Mouse (Mus musculus): ENCODE data around the gene Cep104.
A peak's percentile ranks its signal among the peaks of the same experiment; 100 is the strongest.

The Cep104 gene

DNA sequence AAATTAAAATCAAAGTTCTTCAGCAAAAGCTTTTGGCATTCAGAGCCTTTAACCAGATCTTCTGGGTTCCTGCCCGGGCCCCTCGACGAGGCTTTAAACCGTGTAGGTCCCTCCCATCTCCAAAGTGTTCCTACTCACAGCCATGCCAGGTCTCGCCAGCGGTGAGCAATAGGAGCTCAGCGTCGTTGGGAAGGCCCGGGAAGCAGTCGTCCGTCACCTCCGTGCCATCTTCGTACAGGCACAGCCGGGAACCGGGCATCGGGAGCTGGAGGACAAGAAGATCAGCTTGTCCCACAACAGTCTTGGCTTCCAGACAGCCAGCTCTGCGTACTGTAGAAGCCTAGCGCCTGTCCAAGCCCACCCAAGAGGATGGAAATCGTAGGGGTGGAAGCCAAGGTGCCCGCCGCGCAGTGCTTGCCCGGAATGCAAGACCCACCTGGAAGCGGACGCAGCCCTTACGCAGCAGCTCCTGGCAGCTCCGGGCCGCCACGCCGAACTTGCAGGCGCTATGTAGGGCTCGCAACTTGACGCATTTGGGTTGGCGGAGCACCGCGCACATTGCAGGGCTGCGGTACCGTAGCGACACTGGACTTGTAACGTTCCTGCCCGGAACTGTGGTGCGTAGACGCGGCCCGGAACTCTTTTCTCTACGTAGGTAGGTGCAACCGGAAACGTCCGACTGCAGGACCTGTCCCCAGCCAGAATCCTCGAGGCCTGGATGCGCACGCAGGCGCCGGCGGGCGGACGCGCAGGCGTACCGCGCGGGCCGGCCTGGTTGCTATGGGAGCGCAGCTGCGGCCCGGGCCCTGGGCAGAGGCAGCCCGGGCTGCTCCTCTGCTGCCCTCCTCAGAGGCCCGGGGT lies at the start of gene Cep104, which contains the start of gene Dffb:
Gene Cep104 (plus strand): TSS at position 764 of the 861 bp plus-strand sequence.
Gene Dffb (minus strand): TSS at position 696 of the 861 bp plus-strand sequence.
- peak; percentile 87 to 93 for DNase-seq (ENCODE audit: low spot score in 2 of 2)

DNA sequence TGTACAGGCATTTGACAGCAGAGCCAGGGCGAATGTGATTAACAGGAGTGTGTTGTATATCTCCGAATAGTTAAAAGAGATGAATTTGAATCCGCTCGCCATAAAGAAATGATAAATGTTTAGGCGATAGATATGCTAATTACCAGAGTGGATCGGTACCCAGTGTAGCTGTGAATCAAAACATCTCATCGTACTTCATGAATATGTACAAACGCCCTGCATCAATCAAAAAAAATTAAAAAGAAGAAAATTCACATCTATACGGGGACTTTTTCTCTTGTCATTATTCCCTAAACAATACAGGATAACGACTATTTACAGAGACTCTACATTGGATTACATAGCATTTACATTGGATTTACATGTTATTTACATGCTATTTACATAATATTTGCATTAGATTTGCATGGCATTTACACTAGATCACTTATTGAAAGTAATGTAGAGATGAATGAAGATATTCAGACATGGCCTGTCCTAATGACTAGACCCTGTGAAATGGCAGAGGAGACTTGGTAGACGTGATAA lies 46.2 kb upstream of the Cep104 start:
- no peak for DNase-seq (ENCODE audit: low spot score in 2 of 2)

DNA sequence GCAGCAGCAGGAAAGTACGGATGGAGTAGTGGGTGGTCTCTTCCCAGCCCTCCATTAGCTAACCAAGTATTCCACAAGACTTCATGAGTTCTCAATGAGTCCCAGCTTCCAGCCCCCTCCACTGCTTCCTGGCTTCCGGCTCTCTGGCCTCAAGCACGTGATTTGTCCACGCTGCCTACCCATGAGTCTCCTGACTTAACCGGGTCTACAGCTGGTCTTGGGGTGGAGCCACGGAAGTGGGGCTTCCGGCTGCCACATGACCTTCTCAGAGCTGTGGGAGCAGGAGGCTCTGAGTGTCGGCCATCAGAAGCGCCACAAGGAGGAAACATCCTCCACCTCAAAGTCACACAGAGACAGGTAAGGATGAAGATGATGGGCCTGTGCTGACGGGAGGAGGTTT lies 45.6 kb upstream of the Cep104 start:
- DNase-seq (ENCODE audit: low spot score in 2 of 2) = no peak

DNA sequence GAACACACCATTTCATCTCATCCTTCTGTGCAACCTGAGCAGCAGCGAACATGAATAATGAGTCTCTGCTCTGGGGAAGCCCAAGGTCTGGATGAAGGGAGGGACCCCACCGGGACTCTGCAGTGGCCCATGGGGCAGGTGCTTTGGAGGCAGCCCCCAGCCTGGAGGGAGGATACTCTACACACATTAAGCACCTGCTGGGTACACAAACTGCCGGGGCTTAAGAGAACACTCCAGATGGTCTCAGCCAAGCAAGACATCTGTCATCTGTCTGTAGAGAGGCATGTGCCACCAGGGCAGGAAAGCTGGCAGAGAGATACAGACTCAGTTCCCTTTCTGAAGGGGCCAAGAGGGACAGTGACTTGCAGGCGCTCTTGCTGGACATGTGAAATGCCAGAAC lies 45.1 kb upstream of the Cep104 start:
- DNase-seq (ENCODE audit: low spot score in 2 of 2) = no peak

DNA sequence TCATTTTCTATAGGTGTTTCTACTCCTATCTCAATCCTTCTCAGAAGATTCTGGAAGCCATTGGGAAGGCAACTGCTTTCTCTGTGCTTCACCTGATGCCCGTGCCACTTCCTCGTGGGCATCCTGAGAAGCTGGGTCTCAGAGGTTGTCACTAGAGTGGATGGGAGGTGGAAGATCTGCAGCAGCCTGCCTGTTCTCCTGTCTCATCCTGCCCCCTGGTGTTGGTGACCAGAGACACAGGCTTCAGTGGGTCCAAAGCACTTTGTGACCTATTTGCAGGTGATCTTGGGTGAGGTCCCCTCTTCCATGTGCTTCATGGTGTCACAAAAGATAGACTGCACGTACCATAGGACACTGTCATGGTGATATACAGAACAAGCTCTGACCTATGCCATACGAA lies 31.8 kb upstream of the Cep104 start:
- peak in 1 of 2 experiments; percentile 18 for DNase-seq (ENCODE audit: low spot score in 2 of 2)

DNA sequence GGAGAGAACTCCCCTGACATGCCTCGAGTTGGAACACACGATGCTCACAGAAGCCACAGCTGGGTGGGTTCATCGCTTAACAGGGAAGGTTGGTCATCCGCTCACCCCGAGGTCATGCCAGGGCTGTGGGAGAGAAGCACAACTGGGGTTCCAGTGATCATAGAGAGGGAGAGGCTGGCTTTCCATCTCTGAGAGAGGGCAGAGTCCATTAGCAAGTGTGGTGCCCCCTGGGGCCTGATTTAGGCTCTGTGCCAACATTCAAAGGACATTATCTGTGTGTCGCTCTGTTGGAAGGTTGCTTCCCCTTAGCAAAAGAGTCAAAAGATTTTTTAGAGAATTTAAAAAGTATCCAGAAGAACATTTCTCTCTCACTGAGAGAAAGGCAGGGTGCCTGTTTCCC lies 30.7 kb upstream of the Cep104 start:
- DNase-seq (ENCODE audit: low spot score in 2 of 2) = no peak

DNA sequence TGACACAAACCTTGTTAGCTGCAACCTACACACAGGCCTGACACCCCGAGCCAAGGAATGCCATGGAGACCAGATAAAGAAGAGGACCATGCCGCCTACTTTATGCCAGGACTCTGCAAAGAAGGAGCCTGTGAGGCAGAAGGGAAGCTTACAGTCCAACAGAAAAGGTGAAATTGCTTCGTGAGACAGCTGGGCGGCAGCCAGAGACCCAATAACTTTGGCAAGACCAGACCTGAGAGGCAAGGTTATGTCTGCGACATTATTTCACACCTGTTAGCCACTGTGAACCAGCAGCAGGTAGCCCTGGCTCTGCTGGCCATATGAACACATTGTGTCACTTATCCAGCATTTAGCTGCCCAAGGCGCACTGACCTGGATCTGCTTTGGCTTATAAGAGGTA lies 29.3 kb upstream of the Cep104 start:
- DNase-seq (ENCODE audit: low spot score in 2 of 2) = no peak

DNA sequence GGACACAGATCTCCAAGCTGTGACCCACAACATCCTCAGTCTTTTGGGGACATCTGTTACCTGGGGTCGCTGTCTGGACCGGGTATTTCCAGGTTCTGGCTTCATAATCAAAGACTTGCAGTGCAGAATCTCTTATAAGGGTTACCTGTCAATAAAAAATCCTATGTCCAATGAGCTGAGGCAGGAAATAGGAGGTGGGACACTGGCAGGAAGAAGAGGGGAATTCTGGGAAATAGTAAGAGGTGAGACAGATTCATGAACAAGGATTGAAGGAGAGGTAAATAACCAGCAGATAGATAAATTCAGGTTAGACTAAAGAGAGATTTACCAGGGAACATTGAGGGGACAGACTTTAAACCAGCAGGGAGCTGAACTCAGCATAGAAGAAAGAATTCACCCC lies 24.6 kb upstream of the Cep104 start:
- no peak for DNase-seq (ENCODE audit: low spot score in 2 of 2)

DNA sequence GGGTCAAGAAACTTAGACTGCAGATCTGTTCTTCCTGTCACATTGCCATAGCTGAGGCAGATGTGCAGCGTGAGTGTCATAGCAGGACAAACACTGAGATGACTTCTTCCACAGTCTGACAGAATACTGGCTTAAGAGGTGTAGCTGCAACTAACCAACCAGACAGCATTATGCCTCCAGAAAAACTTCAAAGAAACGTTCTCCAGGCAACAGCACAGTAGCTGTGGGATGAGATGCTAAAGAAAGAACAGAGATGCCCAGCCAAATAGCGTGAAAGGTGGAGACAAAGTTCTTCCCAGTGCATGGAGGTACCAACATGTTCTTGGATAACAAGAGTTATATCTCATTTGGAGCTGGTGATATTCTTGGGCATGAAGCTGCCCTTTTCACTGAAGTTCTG lies 23.8 kb upstream of the Cep104 start:
- DNase-seq (ENCODE audit: low spot score in 2 of 2) = no peak

DNA sequence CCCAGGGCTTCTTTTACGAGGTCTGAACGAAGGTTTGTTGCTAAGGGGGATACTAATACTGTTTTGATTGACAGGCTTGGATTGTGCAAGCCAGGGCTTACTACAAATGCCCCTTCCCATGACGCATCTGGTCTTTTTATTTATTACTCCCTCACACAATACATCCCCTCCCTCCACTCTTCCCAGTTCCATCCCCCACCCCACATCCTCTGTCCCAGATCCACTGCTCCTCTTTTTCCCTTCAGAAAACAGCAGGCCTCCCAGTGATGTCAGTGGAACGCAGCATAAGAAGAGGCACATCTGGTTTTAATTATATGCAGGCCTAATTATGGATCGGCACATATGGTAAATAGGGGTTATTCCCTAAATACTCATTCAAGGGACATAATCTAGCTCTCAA lies 23.3 kb upstream of the Cep104 start:
- no peak for DNase-seq (ENCODE audit: low spot score in 2 of 2)

DNA sequence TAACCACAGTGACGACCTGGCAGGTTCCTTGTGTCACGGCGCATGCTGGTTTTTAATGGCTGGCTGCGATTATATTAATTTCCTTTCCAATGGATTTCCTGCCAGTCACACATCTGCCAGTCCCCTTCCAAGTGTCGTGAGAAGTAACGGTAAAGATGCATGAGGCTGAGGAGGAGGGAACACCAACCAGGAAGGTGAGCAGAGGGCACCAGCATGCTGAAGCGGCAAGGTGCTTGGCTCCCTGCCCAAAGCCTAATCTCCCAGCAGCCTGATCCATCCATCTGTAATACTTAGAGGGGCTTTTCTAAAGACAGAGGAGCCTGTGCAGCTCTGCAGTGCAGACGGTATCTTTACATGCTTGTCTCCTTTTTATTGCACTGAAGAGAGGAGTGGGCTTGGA lies 19.3 kb upstream of the Cep104 start:
- DNase-seq (ENCODE audit: low spot score in 2 of 2) = no peak

DNA sequence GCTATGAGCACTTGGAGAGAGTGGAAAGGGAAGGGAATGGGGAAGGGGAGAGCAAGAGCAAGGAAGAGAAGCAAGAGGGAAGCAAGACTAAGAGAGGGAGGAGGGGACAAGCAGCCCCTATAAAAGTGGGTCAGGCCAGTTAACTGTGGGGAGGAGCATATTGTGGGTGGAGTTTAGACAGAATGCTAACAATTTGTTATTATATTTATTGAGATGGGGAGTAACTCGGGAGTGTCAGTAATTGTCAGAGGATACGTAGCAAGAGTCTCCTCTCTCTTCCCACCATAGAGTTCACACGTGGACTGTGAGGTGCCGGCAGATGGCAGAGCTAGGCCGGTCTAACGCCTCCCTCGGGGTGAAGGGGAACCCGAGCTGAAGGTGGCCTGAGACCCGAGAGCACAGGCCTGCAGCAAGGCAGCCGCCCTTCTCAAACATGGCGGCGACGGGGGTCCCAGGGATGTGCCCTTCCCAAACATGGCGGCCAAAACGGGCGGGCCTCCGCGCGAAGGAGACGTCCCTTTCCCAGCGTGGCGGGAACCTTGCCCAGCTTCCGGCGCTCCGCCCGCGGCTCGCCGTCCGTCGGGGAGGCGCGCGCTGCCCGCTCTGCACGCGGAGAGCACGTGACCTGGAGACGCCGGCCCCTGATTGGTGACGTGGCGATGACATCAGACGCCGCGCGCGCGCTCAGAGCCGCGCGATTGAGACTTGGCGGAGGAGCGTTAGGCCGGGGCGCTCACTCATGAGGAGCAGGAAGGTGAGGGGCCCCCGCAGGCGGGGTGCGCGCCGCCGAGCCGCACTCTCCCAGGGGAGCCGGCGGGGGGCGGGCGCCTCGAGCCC lies 18.2 kb upstream of the Cep104 start, which contains the start of gene A430005L14Rik:
Gene A430005L14Rik (plus strand): TSS at position 669 of the 837 bp plus-strand sequence.
- peak; percentile 90 to 95 for DNase-seq (ENCODE audit: low spot score in 2 of 2)

DNA sequence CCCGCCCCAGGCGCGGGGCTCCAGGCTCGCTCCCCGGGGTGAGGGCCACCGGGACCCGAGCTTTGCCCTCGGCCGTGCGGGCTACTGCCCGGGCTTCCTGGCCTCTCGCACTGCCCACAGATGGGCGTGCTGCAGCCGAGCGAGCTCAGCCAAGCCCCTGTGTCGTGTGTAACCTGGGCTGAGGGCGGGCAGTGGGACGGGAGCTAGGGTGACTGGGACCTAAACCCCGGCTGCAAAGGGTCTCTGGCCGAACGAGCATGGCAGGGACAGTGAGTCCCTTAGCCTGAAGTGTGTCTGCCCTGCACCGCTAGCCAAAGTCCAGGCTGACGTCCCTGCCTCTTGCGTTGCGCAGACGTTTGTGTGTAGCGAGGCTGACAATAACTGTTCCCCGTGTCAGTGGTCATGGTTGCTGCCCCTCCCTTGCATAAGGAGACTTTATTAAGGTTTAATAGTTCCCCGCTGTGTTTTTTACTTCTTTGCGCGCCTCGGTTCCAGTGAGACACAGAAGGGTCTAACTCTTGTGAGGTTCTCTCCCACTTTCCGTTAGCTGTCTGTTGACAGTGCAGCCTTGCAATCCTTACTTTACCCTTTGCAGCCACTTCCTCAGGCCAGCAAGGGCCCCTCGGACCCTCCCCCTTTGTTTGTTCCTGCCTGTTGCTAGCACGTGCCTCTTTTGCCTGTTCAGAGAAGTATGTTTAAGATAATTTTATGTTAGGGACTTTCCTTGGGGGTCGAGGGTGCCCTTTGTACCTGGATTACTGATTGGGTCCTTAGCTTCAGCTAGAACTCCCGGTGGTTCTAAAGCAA lies 17.3 kb upstream of the Cep104 start:
- no peak for DNase-seq (ENCODE audit: low spot score in 2 of 2)

DNA sequence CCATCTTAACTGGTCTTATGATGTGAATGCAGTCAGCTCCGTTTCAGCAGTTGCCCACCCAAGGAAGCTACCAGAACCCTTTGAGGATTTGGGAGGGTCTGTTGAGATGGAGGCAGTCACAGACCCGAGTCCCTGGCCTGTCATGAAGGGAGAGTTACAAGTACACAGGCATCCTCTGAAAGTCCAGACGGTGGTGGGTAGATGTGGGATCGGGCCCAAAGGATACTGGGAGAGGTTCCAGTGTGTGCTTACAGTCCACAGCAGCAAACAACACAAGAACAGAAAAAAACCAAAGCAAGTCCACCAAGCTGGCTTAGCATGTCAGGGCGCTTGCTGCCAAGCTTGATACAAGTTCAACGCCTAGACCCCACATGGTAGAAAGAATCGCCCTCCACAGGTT lies 12.4 kb upstream of the Cep104 start:
- DNase-seq (ENCODE audit: low spot score in 2 of 2) = no peak

DNA sequence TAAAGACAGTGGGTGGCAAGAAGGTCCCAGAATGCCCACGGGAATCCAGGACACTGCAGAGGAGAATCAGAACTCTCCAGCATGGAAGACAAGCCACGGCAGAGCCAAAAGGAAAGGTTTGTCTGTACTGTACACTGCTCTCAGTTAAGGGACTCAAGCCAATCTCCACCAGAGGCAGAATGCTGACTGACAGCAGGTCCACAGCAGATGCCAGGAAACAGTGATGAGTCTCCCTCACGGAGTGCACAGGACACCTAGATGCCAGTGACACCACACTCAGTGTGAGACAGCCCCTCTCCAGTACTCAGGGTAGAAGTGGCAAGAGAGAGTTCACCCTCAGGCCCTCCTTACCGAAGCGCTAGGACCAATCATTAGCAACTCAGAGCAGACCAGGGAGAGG lies 8.3 kb upstream of the Cep104 start:
- no peak for DNase-seq (ENCODE audit: low spot score in 2 of 2)

DNA sequence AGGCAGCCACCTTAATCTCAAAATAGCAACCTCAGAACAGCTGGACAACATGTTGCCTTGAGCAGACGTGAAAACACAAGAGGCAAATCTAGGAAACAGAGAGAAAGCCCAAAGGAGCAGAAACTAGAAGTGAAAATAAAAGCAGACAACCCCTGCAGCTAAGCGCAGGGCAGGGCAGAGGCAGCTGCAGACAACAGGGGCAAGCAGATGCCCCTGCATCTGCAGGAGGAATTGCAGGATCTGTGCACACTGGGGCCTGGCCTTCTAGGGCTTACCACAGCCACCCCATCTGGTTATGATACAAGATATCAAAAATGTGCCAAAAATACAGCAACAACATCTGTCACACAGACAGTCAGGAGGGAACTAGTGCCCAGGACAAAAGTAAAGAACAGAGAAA lies 7.4 kb upstream of the Cep104 start:
- no peak for DNase-seq (ENCODE audit: low spot score in 2 of 2)

DNA sequence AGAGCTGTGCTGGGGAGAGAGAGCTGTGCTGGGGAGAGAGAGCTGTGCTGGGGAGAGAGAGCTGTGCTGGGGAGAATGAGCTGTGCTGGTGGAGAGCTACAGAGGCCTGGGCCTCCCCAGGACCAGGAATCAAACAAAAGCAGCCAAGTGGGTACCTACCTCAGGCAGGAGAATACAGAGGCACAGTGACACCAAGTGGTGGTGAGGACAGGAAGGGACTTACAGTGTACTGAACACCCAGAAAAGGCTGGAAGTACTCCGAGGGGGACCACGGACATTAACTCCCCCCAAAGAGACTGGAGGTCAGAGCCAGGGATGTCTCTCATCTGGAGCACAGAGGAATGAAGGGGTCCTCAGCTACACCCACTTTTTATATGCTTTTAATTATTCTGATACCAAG lies 6.9 kb upstream of the Cep104 start:
- DNase-seq (ENCODE audit: low spot score in 2 of 2) = no peak

DNA sequence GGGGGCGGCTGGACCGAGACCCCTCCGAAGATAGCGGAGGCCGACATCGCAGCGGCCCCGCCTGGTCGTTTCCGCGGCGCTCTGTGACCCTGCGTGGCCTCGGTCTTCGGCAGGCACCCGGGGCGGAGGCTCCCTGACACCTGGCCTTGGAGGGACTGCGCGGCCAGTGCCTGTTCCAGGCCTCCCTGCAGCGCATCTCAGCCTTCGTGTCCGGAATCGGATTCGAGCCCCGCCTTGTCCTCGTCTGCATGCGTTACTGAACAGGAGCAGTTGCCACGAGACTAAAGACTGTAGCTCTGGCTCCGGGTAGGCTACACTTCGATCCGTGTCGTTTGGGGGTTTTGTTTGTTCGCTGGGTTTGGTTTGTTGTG lies 283 bp downstream of the Cep104 start:
- peak in 1 of 2 experiments; percentile 6 for DNase-seq (ENCODE audit: low spot score in 2 of 2)

DNA sequence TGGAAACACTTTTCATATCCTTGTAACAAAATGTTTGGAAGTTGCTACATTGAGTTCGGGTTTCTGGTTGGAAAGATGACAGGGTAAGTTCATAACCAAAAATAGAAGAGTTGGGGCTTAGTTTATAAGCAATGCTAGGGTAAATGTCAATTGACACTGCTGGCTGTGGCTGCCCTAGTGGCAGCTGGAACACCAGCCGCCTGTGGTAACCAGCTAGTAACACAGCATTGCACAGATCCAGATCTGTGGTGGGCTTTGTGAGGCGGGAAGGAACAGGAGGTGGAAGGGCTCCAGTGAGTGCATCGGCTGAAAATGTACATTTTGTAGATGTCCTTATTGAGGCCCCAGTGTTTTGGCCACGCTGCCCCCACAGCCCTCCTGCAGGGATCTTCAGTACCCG lies 774 bp downstream of the Cep104 start:
- no peak for DNase-seq (ENCODE audit: low spot score in 2 of 2)

DNA sequence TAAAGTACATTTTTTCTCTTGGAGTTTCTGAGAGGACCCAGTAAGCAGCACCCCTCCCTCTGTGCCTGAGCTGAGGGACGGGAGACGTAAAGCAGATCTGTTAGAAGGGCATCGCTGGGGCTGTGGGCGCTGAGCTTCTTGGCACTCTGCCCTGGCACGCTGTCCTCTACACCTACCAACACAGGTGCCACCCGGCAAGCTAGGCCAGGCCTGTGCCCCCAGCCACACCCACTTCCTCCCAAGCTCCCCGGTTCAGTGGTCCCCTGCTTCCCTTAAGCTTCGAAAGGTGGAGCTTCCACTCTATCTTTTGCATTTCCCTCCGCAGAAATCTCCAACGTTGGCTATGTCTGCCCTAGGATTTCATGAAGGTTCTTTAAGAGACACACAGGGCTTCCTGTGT lies 4.2 kb downstream of the Cep104 start:
- DNase-seq (ENCODE audit: low spot score in 2 of 2) = no peak

DNA sequence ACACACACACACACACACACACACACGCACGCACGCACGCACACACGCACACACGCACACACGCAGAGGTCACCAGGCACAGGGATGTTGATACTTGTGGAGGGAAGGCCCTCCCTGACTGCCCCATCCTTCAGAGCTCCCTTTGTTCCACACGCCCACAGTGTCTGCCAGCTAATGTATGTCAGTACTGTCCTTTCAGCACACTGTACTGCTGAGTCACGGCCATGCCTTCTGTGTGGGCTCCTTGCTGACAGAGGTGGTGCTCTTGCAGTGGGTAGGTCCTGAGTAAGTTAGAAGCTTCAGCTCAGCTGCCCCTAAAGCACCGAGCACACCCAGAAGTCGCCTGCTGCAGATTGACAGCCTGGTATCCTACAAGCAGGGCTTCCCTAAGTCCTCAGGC lies 5.5 kb downstream of the Cep104 start:
- no peak for DNase-seq (ENCODE audit: low spot score in 2 of 2)

DNA sequence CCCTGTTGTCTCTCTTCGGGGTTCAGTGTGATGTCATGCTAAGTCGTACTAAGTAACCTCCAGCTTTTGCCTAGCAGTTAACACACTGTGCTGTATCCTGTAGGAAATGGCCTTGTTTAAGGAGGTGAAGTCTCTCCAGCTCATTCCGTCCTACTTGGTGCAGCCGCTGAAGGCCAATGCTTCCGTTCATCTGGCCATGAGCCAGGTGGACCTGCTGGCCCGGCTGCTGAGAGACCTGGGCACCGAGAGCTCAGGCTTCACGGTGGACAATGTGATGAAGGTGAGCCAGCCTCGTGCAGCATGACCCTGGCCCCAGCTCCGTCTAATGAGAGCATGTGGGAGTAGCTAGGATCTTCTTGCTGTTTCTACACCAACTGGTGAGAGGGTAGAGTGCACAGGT lies 17.7 kb downstream of the Cep104 start:
- no peak for DNase-seq (ENCODE audit: low spot score in 2 of 2)
